Mouse (Mus musculus) embryonic facial prominence, embryonic 13.5 days (tissue): ENCODE measurements around the gene Pou2f1. TPM values are rescaled to one million over a fixed set of nuclear protein-coding genes. Genes with fewer than 3 reads are reported as not detected.

Experiments used
- ATAC-seq: fragments of 200-750 bp; cut with Nextera tagmentation; 2 replicates; pipeline ENCODE4 v1.8.0; 2017; ENCODE audit warnings: low read depth; ENCODE audit not compliant: insufficient number of reproducible peaks, insufficient read depth, low FRiP score, low TSS enrichment
- H3K27ac ChIP-seq: fragments of 300-500 bp; sonication (generic); 2 replicates; pipeline ENCODE4 v1.5.1; 2015; ENCODE audit warnings: moderate library complexity, mild to moderate bottlenecking, inconsistent platforms
- H3K27me3 ChIP-seq: fragments of 300-500 bp; sonication (generic); 2 replicates; pipeline ENCODE4 v1.6.1; 2015; ENCODE audit warnings: mild to moderate bottlenecking, inconsistent platforms
- H3K36me3 ChIP-seq: fragments of 300-500 bp; sonication (generic); 2 replicates; pipeline ENCODE4 v1.6.1; 2015; ENCODE audit warnings: mild to moderate bottlenecking, inconsistent platforms
- H3K4me1 ChIP-seq: fragments of 300-500 bp; sonication (generic); 2 replicates; pipeline ENCODE4 v1.6.1; 2015; ENCODE audit warnings: inconsistent platforms
- H3K4me2 ChIP-seq: fragments of 300-500 bp; sonication (generic); 2 replicates; pipeline ENCODE4 v1.6.1; 2015; ENCODE audit warnings: moderate library complexity, mild to moderate bottlenecking, inconsistent platforms
- H3K4me3 ChIP-seq: fragments of 300-500 bp; sonication (generic); 2 replicates; pipeline ENCODE4 v1.5.1; 2015; ENCODE audit warnings: mild to moderate bottlenecking, inconsistent platforms
- H3K9ac ChIP-seq: fragments of 300-500 bp; sonication (generic); 2 replicates; pipeline ENCODE4 v1.6.1; 2015; ENCODE audit warnings: mild to moderate bottlenecking, inconsistent platforms
- H3K9me3 ChIP-seq: fragments of 300-500 bp; sonication (generic); 2 replicates; pipeline ENCODE4 v1.6.1; 2016; ENCODE audit warnings: inconsistent platforms
- WGBS: fragments of 180-500 bp; shearing (Covaris S2); methylation state at CpG from one replicate; pipeline ENCODE4 v1.1.7; 2015; ENCODE audit warnings: mixed read lengths; 5-methylcytosine and 5-hydroxymethylcytosine counted together
- polyA plus RNA-seq: library from polyadenylated mRNA; unstranded; fragments of >200 nt; fragmentation: Nextera tagmentation; extraction: Ambion mirVana; gene quantifications from 2 replicates; pipeline ENCODE4 v1.2.1, GENCODE M21; 2015

Pou2f1 gene
- polyA plus RNA-seq, 1 experiment from 2014 or later: 10.4 TPM

DNA sequence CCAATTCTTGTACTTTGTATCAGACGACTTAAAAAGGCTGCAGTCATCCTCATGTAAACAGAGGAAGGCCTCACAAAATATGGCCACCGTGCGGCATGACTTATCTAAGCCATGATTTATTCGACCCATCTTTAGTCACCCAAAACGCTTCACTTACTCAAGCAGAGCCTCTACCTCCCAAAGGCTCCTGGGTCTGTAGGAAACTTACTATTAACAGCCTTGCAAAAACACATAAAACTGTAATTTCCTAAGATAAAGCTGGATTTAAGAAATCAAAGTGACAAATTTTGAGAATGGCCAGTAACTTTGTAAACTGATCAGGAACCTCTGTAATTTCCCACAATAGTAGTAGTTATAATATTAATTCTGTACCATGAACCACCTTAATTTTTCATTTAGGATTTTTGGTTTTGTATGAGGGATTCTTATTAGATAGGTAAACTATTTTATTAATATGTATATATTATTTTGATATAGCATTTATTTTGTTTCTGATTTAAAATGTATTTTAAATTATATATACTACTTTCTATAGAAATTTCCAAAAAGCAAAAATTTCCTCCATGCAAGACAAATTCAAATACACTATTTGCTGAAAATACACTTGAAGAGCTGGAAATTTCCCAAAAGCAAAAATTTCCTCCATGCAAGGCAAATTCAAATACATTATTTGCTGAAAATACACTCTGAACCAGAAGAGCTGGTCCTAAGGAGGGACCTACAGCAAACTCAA, 68.4 kb downstream of the Pou2f1 start:
- Histone ChIP-seq H3K4me2 (no peak overlapping the region), H3K27ac (no peak overlapping the region), H3K4me1 (0 out of 2 replicates have a peak, but pooled peaks cover 3% of the 10 kb centered on the region), H3K4me3 (no peak overlapping the region), H3K27me3 (no peaks in the 10 kb centered on the region), H3K9ac (no peak overlapping the region), H3K9me3 (no peaks in the 10 kb centered on the region), H3K36me3 (no peaks in the 10 kb centered on the region)
- no peak for ATAC-seq
- 86% methylated on average over 5 of the region's 5 CpGs for WGBS

DNA sequence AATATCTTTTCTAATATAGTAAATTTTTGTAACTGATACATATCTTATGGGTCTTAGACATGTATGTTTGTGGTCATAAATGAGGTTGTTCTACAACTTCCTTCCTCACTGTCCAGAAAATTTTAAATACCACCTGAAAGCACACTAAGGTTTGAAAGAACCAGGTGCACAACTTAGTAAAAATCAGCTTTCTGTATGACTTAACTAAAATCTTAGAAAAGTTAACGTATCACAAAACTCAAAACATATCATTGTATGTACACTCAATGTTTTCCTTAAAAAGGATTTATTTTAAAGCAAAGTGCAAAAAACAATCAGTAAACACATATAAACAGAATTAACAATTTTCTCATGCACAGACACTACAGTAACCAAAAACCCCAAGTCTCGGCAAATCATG, 69.6 kb downstream of the Pou2f1 start:
- 90% methylated on average over 2 of the region's 2 CpGs for WGBS
- H3K27me3 ChIP-seq: no peaks in the 10 kb centered on the region
- no peak overlapping the region for H3K4me3 ChIP-seq
- H3K36me3 ChIP-seq: no peaks in the 10 kb centered on the region
- H3K9me3 ChIP-seq: no peaks in the 10 kb centered on the region
- H3K9ac ChIP-seq: no peak overlapping the region
- H3K4me2 ChIP-seq: no peak overlapping the region
- no peak for ATAC-seq
- H3K4me1 ChIP-seq: 0 out of 2 replicates have a peak, but pooled peaks cover 3% of the 10 kb centered on the region
- no peak overlapping the region for H3K27ac ChIP-seq

DNA sequence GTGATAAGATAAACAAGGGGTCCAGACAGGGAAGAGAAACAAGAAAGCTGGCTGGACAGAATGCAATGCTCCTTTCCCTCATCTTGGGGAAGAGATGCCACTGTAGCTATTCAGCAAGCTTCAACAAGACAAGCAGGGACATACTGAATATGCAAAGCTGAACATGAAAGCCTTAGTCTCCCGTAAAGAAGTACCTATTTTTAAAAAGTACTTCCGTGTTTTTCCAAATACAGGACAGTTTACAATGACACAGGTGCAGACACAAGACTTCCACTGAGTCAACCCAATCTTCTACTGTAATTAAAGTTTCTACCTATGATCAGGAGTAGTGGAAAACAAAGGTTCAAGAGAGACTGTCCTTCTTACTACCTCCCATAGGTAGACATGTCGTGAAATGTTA, 72.0 kb downstream of the Pou2f1 start:
- ATAC-seq: no peak
- Histone ChIP-seq H3K9ac (no peak overlapping the region), H3K27ac (no peak overlapping the region), H3K4me2 (no peak overlapping the region), H3K9me3 (no peaks in the 10 kb centered on the region), H3K27me3 (no peaks in the 10 kb centered on the region), H3K4me1 (0 out of 2 replicates have a peak, but pooled peaks cover 3% of the 10 kb centered on the region), H3K36me3 (no peaks in the 10 kb centered on the region), H3K4me3 (no peak overlapping the region)
- 86% methylated on average over 3 of the region's 3 CpGs for WGBS

DNA sequence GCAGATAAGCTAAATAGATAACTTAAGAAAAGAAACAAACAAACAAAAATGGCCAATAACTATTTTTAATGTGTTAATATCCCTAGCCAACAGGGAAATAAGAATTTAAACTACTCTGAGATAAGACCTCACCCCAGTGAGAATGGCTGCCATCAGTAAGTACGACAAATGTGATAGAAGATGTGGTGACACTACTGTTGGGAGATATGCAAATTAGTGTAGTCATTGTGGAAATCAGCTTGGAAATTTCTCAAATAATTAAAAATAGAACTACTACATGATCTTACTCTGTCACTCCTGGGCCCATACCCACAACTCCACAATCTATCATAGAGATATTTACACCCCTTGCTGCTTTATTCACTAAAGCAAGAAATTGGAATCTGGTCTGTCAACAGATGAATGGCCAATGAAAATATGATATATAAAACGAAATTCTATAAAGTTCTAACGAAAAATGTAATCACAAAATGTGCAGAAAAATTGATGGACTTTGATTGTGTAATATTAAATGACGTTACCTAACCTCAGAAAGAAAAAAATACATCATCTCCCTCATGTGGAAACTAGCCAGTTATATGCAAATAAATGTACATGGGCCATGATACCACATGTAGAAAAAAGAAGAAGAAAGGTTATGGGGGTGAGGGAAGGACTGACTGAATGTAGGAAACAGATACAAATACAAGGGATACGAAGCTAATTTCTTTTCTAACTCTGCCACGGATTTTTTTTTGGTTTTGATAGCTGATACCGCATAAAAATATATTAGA, 74.8 kb downstream of the Pou2f1 start:
- H3K36me3 ChIP-seq: no peaks in the 10 kb centered on the region
- no peaks in the 10 kb centered on the region for H3K27me3 ChIP-seq
- no peak overlapping the region for H3K4me3 ChIP-seq
- no peaks in the 10 kb centered on the region for H3K4me1 ChIP-seq
- no peak overlapping the region for H3K4me2 ChIP-seq
- no peak overlapping the region for H3K27ac ChIP-seq
- 89% methylated on average over 7 of the region's 7 CpGs for WGBS
- no peaks in the 10 kb centered on the region for H3K9me3 ChIP-seq
- no peak for ATAC-seq
- no peak overlapping the region for H3K9ac ChIP-seq

DNA sequence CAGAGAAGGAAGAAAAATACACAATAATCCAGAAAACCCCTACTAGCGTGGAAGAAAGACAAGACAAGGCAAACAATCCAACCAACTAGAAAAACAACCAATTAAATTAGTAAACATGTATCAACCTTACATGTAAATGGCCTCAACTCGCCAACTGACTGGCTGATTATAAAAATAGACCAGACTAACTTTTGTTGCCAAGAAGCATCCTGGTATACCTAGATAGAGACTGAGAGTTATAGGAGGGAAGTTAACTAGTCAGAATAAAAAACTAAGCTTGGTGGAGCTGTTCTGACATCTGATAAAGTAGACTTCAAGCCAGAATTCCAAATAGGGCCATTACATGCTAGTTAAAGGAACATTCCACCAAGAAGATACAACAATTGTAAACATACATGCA, 77.3 kb downstream of the Pou2f1 start:
- no peaks in the 10 kb centered on the region for H3K27me3 ChIP-seq
- H3K4me1 ChIP-seq: no peaks in the 10 kb centered on the region
- no peak overlapping the region for H3K4me3 ChIP-seq
- WGBS: 87% methylated on average over 2 of the region's 2 CpGs
- no peak for ATAC-seq
- H3K36me3 ChIP-seq: no peaks in the 10 kb centered on the region
- no peak overlapping the region for H3K4me2 ChIP-seq
- H3K9me3 ChIP-seq: no peaks in the 10 kb centered on the region
- H3K9ac ChIP-seq: no peak overlapping the region
- H3K27ac ChIP-seq: no peak overlapping the region

DNA sequence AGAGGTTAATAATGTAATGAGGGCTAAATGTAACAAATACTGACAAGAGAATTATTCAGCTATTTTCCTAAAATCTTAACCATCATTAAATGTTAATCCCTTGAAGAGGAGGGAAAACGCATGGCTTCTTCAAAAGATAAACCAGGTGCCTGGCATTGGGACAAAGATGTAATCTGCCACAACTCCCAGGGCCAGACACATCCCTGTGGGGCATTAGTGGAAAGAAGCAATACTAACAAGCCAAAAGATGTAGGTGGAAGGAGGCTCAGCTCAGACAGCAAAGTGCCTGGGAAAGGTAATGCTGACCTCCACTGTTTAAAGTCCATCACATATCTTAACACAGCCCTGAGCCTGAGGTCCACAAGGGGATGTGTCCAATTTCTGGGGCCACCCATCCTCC, 80.0 kb downstream of the Pou2f1 start:
- Histone ChIP-seq H3K4me2 (no peak overlapping the region), H3K4me3 (no peak overlapping the region), H3K36me3 (no peaks in the 10 kb centered on the region), H3K27ac (no peak overlapping the region), H3K27me3 (no peaks in the 10 kb centered on the region), H3K4me1 (no peaks in the 10 kb centered on the region), H3K9me3 (no peaks in the 10 kb centered on the region), H3K9ac (no peak overlapping the region)
- ATAC-seq: no peak
- WGBS: 69% methylated on average over 1 of the region's 1 CpGs

DNA sequence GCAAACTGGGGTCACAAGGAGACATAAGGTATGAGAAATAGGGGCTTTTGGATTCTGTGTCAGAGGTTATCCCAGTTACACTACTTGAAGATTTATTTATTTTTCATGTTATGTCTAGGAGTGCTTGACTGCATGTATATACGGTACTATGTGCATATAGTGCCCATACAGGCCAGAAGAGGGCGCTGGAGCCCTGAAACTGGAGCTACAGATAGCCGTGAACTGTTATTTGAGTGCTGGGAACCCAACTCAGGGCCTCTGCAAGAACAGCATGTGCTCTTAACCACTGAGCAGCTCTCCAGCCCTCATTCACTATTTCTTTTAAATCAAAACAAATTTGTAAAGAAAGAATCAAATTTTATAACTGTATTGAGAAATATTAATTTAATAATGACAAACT, 81.5 kb downstream of the Pou2f1 start:
- 72% methylated on average over 3 of the region's 3 CpGs for whole genome bisulfite sequencing
- Histone ChIP-seq H3K27ac (no peak overlapping the region), H3K4me3 (no peak overlapping the region), H3K9ac (no peak overlapping the region), H3K36me3 (peaks cover 8% of the 10 kb centered on the region), H3K9me3 (no peaks in the 10 kb centered on the region), H3K27me3 (no peaks in the 10 kb centered on the region), H3K4me2 (no peak overlapping the region), H3K4me1 (no peaks in the 10 kb centered on the region)
- no peak for ATAC-seq

DNA sequence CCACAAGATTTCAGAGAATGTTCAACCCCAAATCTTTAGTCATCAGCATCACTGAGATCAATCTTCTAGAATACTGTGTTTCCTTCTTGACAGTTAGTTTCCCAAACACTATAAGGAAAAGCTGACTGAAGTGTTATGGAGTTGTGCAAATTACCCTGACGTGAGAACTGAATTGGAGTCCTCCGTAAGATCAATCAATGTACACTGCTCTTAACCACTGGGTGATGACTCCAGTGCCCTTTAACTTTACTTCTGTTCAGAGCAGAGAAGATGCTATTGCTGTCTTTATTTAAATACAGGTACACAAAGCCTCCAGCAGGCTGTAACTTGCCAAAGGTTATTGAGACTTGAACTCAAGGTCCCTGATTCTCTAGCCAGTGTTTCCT, 88.1 kb downstream of the Pou2f1 start:
- H3K4me2 ChIP-seq: no peak overlapping the region
- ATAC-seq: no peak
- no peaks in the 10 kb centered on the region for H3K27me3 ChIP-seq
- peaks cover 14% of the 10 kb centered on the region for H3K36me3 ChIP-seq
- H3K27ac ChIP-seq: no peak overlapping the region
- no peak overlapping the region for H3K4me3 ChIP-seq
- no peaks in the 10 kb centered on the region for H3K9me3 ChIP-seq
- WGBS: 89% methylated on average over 2 of the region's 2 CpGs
- H3K4me1 ChIP-seq: no peaks in the 10 kb centered on the region
- no peak overlapping the region for H3K9ac ChIP-seq

DNA sequence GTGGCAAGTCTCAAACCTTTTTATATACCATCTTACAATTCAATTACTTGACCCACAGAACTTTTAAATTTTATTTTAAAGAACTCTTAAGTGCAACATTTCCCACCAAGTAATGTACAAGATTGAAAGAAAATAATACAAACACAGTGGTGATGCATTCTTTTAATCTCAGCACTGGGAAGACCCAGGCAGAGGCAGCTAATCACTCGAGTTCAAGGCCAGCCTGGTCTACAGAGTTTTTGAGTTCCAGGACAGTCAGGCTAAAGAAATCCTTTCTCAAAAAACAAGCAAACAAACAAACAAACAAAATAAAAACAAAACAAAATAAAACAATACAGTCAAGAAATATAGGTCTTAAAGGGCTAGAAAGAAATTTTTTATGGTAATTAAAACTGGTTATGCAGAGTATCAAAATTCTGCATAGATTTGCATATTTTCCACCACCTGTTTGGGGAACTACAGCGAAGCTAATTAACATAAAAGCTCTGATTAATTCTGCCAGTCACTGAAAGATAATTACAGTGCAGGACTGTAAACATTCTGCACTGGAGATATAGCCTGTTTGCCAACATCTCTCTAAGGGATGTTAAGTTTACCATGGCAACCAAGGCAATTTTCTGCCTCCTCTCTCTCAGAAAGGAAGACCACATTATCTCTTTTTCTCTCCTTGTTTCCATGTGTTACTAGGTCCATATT, 88.6 kb downstream of the Pou2f1 start:
- peaks cover 17% of the 10 kb centered on the region for H3K36me3 ChIP-seq
- H3K9ac ChIP-seq: no peak overlapping the region
- no peak overlapping the region for H3K27ac ChIP-seq
- no peak for ATAC-seq
- 80% methylated on average over 2 of the region's 2 CpGs for WGBS
- no peaks in the 10 kb centered on the region for H3K27me3 ChIP-seq
- no peak overlapping the region for H3K4me3 ChIP-seq
- no peak overlapping the region for H3K4me2 ChIP-seq
- no peaks in the 10 kb centered on the region for H3K4me1 ChIP-seq
- no peaks in the 10 kb centered on the region for H3K9me3 ChIP-seq

DNA sequence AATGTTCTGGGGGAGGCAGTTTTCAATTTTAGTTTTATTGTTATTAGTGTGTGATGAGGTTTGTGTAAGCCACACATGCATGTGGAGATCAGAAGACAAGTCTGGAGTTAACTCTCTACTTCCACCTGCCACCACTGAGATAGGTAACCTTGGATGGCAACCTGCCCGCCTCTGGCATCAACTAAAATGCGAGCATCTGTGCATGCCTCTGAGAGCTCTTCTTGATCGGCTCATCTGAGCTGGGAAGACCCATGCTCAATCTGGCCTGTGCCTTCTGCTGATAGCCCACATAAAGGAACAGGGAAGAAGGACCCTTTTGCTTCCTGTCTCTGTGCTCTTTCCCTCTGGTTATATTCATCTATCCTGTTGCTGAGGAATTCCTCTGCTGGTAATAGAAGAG, 93.0 kb downstream of the Pou2f1 start:
- H3K9ac ChIP-seq: no peak overlapping the region
- H3K9me3 ChIP-seq: no peaks in the 10 kb centered on the region
- no peak overlapping the region for H3K4me3 ChIP-seq
- no peaks in the 10 kb centered on the region for H3K27me3 ChIP-seq
- H3K27ac ChIP-seq: no peak overlapping the region
- no peaks in the 10 kb centered on the region for H3K4me1 ChIP-seq
- ATAC-seq: no peak
- peaks cover 27% of the 10 kb centered on the region for H3K36me3 ChIP-seq
- H3K4me2 ChIP-seq: no peak overlapping the region
- 89% methylated on average over 3 of the region's 3 CpGs for WGBS

DNA sequence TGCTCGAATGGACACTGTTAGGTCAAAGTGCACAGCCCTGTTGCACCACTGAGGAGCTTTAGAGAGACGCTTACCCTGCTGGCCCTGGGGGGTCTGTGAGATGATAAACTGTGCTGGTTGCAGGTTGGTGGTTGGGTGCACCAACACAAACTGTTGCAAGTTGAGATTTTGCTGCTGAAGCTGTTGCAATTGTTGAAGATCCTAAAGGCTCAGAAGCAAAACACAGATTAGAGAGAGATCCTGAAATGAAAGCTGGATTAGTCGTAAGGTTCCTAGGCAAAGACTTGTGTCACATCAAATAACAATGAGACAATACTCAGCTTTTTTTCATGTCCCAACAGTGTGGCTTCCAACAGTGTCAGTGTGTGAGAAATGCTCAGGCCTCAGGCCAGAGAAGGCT, 93.7 kb downstream of the Pou2f1 start:
- Histone ChIP-seq H3K27ac (no peak overlapping the region), H3K9ac (no peak overlapping the region), H3K36me3 (peaks cover 27% of the 10 kb centered on the region), H3K9me3 (no peaks in the 10 kb centered on the region), H3K27me3 (no peaks in the 10 kb centered on the region), H3K4me3 (no peak overlapping the region), H3K4me1 (no peaks in the 10 kb centered on the region), H3K4me2 (no peak overlapping the region)
- ATAC-seq: no peak
- 79% methylated on average over 3 of the region's 3 CpGs for WGBS

DNA sequence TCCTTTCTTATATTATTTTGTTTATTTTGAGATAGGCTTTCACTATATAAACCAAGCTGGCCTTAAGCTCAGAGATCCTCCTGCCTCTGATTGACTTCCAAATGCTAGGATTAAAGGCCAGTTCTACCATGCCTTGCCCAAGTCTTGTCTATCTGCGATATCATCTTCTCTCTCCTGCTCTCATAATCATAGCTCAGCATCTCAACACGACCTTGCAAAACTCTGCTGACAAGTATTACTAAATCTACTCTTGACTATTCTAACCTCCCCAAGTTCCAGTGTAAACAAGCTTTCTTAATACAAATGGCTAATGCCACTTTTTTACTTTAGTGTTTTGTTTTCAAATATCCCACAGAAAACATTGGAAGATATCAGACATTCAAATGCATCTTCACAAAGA, 94.3 kb downstream of the Pou2f1 start:
- Histone ChIP-seq H3K27ac (no peak overlapping the region), H3K9ac (no peak overlapping the region), H3K9me3 (no peaks in the 10 kb centered on the region), H3K36me3 (peaks cover 27% of the 10 kb centered on the region), H3K27me3 (no peaks in the 10 kb centered on the region), H3K4me3 (no peak overlapping the region), H3K4me1 (no peaks in the 10 kb centered on the region), H3K4me2 (no peak overlapping the region)
- no peak for ATAC-seq
- WGBS: 93% methylated on average over 2 of the region's 2 CpGs
